ENCODE assay signal across 17 mouse cellular contexts in genomic region chr12:70010356-70010755, GRCm38 (mm10).
"Had no signal": no experiment of that assay in that cellular context is flagged by ENCODE, and none has a peak within 500 bp of the region (broad histone marks: within the 10 kb centered on the region; RNA-seq: fewer than 3 reads in every experiment).

No protein-coding gene starts in this region.

- DNase-seq: lung, adult 18-20 months; lung, embryonic 14.5 days; lung, postnatal 10 days; midbrain, embryonic 14.5 days; retina, postnatal 1 day; right cerebral cortex, adult 18-20 months; right cerebral cortex, postnatal 25 days; thymus, adult 2 months; thymus, postnatal 25 days; thymus, postnatal 4 days had no signal

- ATAC-seq: midbrain, embryonic 16.5 days had no signal

- H3K4me1 ChIP-seq: midbrain, embryonic 12.5 days; neural tube, embryonic 13.5 days; neural tube, embryonic 15.5 days had no signal

- H3K27me3 ChIP-seq: midbrain, embryonic 12.5 days; neural tube, embryonic 13.5 days; neural tube, embryonic 15.5 days had no signal

- H3K9me3 ChIP-seq: midbrain, embryonic 12.5 days; neural tube, embryonic 13.5 days; neural tube, embryonic 15.5 days had no signal

- H3K4me3 ChIP-seq: midbrain, embryonic 10.5 days; midbrain, embryonic 12.5 days; myocyte; neural tube, embryonic 13.5 days; neural tube, embryonic 15.5 days had no signal

- H3K9ac ChIP-seq: lung, embryonic 14.5 days; midbrain, embryonic 12.5 days; neural tube, embryonic 13.5 days; neural tube, embryonic 15.5 days had no signal

- H3K27ac ChIP-seq: macrophage; midbrain, embryonic 10.5 days; midbrain, embryonic 12.5 days; neural tube, embryonic 13.5 days; neural tube, embryonic 15.5 days had no signal

- H3K4me2 ChIP-seq: lung, embryonic 14.5 days; midbrain, embryonic 12.5 days; neural tube, embryonic 13.5 days; neural tube, embryonic 15.5 days had no signal
